Mouse (Mus musculus): ENCODE results near the gene Tshz3.

DNA sequence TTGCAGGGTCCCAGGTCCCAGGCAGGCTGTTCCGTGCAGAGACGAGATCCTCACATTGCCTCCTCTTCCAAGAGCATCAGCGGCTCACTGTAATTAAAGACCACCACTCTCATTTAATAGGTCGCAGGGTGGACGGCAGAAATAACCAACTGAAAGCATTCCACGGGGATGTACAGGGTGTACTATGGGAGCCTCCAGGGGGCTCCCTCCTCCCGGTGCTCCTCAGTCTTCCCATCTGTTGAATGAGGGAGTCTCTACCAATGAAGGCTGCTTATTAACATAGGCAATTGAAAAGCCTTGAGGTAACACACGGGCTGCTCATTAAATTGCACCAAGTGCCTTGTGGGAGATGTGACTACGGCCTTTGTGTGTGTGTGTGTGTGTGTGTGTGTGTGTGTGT, 37.3 kb upstream of the Tshz3 start:
- TF ChIP-seq CHD2 (IDR thresholded peaks at IDR 0.05; ENCODE audit: low read length) (no peak), CHD1 (IDR thresholded peaks at IDR 0.05; ENCODE audit: low read depth, low read length) (no peak), POLR2A (IDR thresholded peaks at IDR 0.05; ENCODE audit: control insufficient read depth in 1 of 2, insufficient read depth in 1 of 2, low read depth in 1 of 2, low read length in 2 of 2, poor library complexity in 1 of 2) (no peak), TAL1 (IDR thresholded peaks at IDR 0.05; ENCODE audit: low read length) (no peak), NELFE (IDR thresholded peaks at IDR 0.05; ENCODE audit: low read depth, low read length) (no peak), BHLHE40 (IDR thresholded peaks at IDR 0.05; ENCODE audit: borderline replicate concordance, low read depth, low read length) (no peak), POLR2AphosphoS5 (IDR thresholded peaks at IDR 0.05; ENCODE audit: borderline replicate concordance, low read depth, low read length) (no peak), ZC3H11A (IDR thresholded peaks at IDR 0.05; ENCODE audit: low read depth, low read length) (no peak), RCOR1 (IDR thresholded peaks at IDR 0.05; ENCODE audit: low read depth, low read length) (no peak), TCF12 (IDR thresholded peaks at IDR 0.05; ENCODE audit: low read depth, low read length) (no peak), CTCF (IDR thresholded peaks at IDR 0.05 in 2 of 3, conservative IDR thresholded peaks at IDR 0.05 in 1 of 3; ENCODE audit: control insufficient read depth in 1 of 3, insufficient read depth in 1 of 3, low read depth in 2 of 3, low read length in 3 of 3, poor library complexity in 1 of 3, severe bottlenecking in 1 of 3) (no peak), HCFC1 (IDR thresholded peaks at IDR 0.05; ENCODE audit: low read depth, low read length) (no peak), MYC (IDR thresholded peaks at IDR 0.05; ENCODE audit: low read depth, low read length) (no peak)
